Mouse (Mus musculus): ENCODE data around the gene Poldip3.
A peak's percentile ranks its signal among the peaks of the same experiment; 100 is the strongest.

Poldip3 gene

DNA sequence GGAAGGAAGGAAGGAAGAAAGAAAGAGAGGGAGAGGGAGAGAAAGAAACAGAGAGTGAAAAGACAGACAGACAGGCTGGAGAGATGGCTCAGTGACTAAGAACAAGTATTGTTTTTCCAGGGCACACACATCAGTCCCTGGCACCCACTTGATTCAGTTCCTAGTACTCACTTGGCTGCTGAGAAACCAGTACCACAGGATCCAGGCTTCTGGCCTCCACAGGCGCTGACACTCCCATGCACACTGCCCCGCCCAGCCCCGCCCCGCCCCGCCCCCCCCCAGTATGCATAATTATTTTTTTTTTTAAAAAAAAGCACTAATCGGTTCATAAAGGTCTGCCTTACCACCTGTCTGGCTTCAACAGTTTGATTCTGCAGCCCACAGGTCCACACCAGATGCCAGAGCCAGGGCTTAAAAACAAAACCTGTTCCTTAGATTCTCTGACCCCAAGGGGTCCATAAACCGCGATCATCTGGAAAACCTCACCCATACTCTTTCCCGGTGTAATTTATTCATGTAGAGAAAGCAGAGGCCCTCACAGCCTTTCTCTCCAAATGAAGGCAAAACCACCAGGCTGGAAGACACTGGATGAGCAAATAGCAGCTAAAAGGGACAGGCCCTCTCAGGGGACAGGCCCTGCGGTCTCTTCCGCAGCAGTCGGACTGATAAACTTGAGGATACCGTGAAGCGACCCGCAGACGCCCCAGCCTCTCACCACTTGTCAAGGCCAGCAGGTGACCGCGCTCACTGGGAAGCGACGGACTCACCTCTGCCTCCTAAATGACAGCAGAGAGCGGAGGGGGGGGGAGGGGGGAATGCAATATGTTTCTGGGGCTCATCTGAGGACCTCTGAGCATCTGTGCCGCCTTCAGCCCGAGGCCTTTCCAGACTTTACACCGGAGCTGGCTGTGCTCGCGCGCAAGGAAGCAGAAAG, 60.4 kb downstream of the Poldip3 start:
- DNase-seq (ENCODE audit: low spot score in 2 of 2): no peak

DNA sequence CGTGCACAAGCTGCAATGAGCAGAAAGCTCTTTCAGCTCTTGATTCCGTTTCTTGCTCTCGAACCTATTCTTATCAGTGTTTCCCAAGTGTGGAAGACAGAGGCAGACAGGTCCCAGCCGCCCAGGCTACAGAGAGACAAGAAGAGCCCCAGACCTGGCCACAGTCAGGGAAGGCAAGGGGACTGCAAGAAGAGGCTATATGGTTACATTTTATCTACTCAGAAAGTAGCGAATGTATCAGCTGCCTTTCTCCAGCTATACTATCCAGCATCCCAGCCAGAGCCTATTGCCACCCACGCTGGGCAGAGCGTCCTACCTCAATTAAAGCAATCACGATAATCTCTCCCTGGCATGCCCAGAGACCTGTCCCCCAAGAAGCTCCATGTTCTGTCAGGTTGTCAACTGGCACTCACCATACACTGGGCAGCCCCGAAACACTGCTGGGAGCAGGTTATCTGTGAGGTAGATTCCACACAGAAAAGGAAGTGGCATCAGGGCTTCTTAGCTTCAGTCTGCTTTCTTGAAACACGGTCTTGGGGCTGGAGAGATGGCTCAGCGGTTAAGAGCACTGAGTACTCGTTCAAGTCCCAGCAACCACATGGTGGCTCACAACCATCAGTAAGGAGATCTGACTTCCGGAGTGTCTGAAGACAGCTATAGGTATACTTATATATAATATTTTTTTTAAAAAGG, 62.4 kb downstream of the Poldip3 start:
- DNase-seq (ENCODE audit: low spot score in 2 of 2): no peak

DNA sequence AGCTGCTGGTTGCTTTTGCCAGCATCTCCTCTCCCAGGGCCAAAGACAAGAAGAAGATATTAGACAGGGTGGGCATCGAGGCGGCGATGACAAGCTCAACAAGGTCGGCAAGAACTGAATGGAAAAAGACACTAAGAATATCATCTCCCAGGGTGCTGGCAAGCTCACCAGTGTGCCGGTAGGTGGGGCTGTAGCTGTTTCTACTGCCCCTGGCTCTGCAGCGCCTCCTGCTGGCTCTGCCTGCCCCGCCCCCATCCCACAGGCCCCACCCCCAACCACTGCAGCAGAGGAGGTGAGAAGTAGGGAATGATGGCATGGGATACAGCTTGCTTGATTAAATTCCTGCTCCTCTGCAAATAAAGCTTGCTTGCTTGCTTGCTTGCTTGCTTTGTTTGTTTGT, 63.3 kb downstream of the Poldip3 start:
- DNase-seq (ENCODE audit: low spot score in 2 of 2): no peak

DNA sequence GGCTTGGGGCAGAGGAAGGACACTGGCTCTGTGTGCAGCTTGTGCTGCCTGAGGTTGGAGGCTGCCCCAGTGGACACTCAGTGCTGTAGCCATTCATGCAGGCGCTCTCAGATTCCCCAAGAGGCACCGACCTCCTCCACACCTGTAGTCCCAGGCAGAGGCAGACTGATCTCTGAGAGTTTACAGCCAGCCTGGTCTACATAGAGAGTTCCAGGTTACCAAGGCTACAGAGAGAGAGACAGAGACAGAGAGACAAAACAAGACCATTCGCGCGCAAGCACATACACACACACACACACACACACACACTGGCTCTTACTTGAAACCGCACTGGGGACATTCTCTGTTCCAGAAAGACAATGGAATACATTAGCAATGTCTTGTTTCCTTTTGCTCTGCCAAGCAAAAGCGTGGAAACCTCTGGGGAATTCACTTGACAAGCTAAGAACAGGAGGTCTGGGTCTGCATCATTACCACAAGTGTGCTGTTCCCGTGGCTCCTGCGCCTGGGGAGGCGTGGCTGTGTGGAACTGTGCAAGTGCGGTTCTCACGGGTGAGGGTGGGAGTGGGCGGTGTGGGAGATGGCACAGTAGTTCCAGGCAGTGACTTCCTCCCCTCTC, 65.1 kb downstream of the Poldip3 start:
- peak in 1 of 2 experiments; percentile 15 for DNase-seq (ENCODE audit: low spot score in 2 of 2)

DNA sequence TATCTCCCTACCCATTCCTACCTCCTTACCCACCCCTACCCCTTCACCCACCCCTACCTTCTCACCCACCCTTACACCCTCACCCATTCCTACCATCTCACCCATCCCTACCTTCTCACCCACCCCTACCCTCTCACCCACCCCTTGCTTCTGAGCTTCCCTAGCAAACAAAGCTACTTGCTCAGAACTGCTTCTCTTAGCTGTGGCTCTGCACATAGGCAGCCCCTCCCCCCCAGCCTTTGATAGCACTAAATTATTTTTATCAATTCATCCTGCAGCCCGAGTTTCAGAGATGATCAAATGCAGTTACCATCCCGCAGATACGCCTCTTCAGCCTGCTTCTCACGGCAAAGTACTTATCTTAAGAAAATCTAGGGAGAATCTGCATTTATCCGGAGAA, 65.7 kb downstream of the Poldip3 start:
- DNase-seq (ENCODE audit: low spot score in 2 of 2): peak in 1 of 2 experiments; percentile 31

Data from left cerebral cortex, adult 9 months (tissue).